ENCODE assay signal across 24 mouse cellular contexts in genomic region chr9:89924836-89925235, GRCm38 (mm10). TPM values are rescaled to one million over a fixed set of nuclear protein-coding genes. Genes with fewer than 3 reads are reported as not detected.
DNase-seq lines count a peak whose midpoint lies in the region; ATAC-seq lines count a peak whose summit lies in the region.
"Had no signal": no experiment of that assay in that cellular context is flagged by ENCODE, and none has a peak within 500 bp of the region (broad histone marks: within the 10 kb centered on the region; RNA-seq: fewer than 3 reads in every experiment).

No protein-coding gene starts in this region.

- no peak overlapping the region for H3K27ac ChIP-seq in heart, embryonic 10.5 days
- H3K27ac ChIP-seq in limb, embryonic 11.5 days (replicated peaks; ENCODE audit: low read depth, low read length) = no peak overlapping the region
- no peak overlapping the region for H3K27ac ChIP-seq in limb, embryonic 10.5 days
- H3K27ac ChIP-seq: heart, embryonic 13.5 days; hindbrain, embryonic 14.5 days; intestine, embryonic 15.5 days had no signal

- no peak for ATAC-seq in limb, embryonic 11.5 days (ENCODE audit: insufficient number of reproducible peaks, low FRiP score, low TSS enrichment, low read depth)
- ATAC-seq: activated CD4-positive, CD25-positive, alpha-beta regulatory T cell, adult 4 months; forebrain, embryonic 14.5 days; intestine, embryonic 15.5 days had no signal

- H3K4me1 ChIP-seq in heart, embryonic 10.5 days = no peaks in the 10 kb centered on the region
- H3K4me1 ChIP-seq in limb, embryonic 11.5 days (ENCODE audit: control insufficient read depth, insufficient read depth, low read length) = peaks cover 13% of the 10 kb centered on the region
- H3K4me1 ChIP-seq in limb, embryonic 10.5 days = peaks cover 30% of the 10 kb centered on the region
- H3K4me1 ChIP-seq: heart, embryonic 13.5 days; intestine, embryonic 15.5 days had no signal

- 93% methylated on average over 1 of the region's 1 CpGs for WGBS in heart, embryonic 10.5 days
- WGBS in limb, embryonic 11.5 days = 90% methylated on average over 1 of the region's 1 CpGs
- 100% methylated on average over 1 of the region's 1 CpGs for WGBS in limb, embryonic 10.5 days

- no peaks in the 10 kb centered on the region; the same call in 1 of the 2 replicates for H3K27me3 ChIP-seq in heart, embryonic 10.5 days (ENCODE audit: insufficient read depth, poor library complexity, severe bottlenecking)
- H3K27me3 ChIP-seq in limb, embryonic 11.5 days (ENCODE audit: control insufficient read depth, insufficient read depth, low read length) = no peaks in the 10 kb centered on the region
- 0 out of 2 replicates have a peak, but pooled peaks cover 6% of the 10 kb centered on the region for H3K27me3 ChIP-seq in limb, embryonic 10.5 days (ENCODE audit: low read depth, poor library complexity, severe bottlenecking)
- H3K27me3 ChIP-seq: intestine, embryonic 15.5 days had no signal

- no peak overlapping the region for H3K9ac ChIP-seq in limb, embryonic 11.5 days (ENCODE audit: low read length)
- H3K9ac ChIP-seq: heart, embryonic 13.5 days; hindbrain, embryonic 14.5 days; intestine, embryonic 15.5 days had no signal

- no peak overlapping the region for H3K4me2 ChIP-seq in limb, embryonic 11.5 days (ENCODE audit: low read depth, severe bottlenecking)
- H3K4me2 ChIP-seq: heart, embryonic 13.5 days; hindbrain, embryonic 14.5 days; intestine, embryonic 15.5 days had no signal

- H3K9me3 ChIP-seq in heart, embryonic 10.5 days = no peaks in the 10 kb centered on the region
- no peaks in the 10 kb centered on the region for H3K9me3 ChIP-seq in limb, embryonic 11.5 days (ENCODE audit: control insufficient read depth, low read length)
- no peaks in the 10 kb centered on the region for H3K9me3 ChIP-seq in limb, embryonic 10.5 days (replicated peaks)
- H3K9me3 ChIP-seq: intestine, embryonic 15.5 days had no signal

- no peak overlapping the region for H3K4me3 ChIP-seq in heart, embryonic 10.5 days
- no peak overlapping the region for H3K4me3 ChIP-seq in limb, embryonic 11.5 days (ENCODE audit: low read depth, low read length)
- no peak overlapping the region for H3K4me3 ChIP-seq in limb, embryonic 10.5 days
- H3K4me3 ChIP-seq: heart, embryonic 13.5 days; intestine, embryonic 15.5 days had no signal

- H3K36me3 ChIP-seq in heart, embryonic 10.5 days = no peaks in the 10 kb centered on the region
- H3K36me3 ChIP-seq in limb, embryonic 11.5 days (ENCODE audit: control insufficient read depth, insufficient read depth, low read length) = no peaks in the 10 kb centered on the region
- no peaks in the 10 kb centered on the region for H3K36me3 ChIP-seq in limb, embryonic 10.5 days
- H3K36me3 ChIP-seq: G1E; heart, embryonic 13.5 days; intestine, embryonic 15.5 days had no signal

- DNase-seq in heart, embryonic 10.5 days (ENCODE audit: low spot score) = peak; percentile 51
- DNase-seq in heart, adult 9 months (ENCODE audit: low spot score in 2 of 2) = no peak
- DNase-seq in limb, embryonic 11.5 days (ENCODE audit: low spot score) = peak; percentile 12
- DNase-seq in limb, embryonic 10.5 days (ENCODE audit: low spot score) = no peak
- DNase-seq in Muller cell, postnatal 12 days (ENCODE audit: inconsistent ontology term) = peak; percentile 71
- DNase-seq in fibroblast of lung, adult 2 months (ENCODE audit: low read depth) = peak; percentile 56
- no peak for DNase-seq in cerebellum, adult 9-11 months
- DNase-seq: adrenal gland, adult 8-10 months; adrenal gland, postnatal 25 days; B cell, adult 2 months; cerebellum, adult 11-12 months; cerebellum, adult 8-10 months; cerebellum, postnatal 14 days; gastrocnemius, postnatal 25 days; heart, postnatal 14 days; heart, postnatal 4 days had no signal

RNA-seq across cellular contexts. Expression of gene Rasgrf1, which starts 15.1 kb away (rescaled TPM):
- polyA plus RNA-seq in heart, embryonic 10.5 days (2016; fragmentation: Nextera tagmentation; extraction: Ambion mirVana) = 0.13 and 0.22 TPM in 2 replicates
- 0.08 and 0.14 TPM in 2 replicates for polyA plus RNA-seq in limb, embryonic 11.5 days (2014; fragmentation: Nextera tagmentation; extraction: Ambion mirVana)
- 0.16 TPM in 1 of 2 replicates, not detected in the other for polyA plus RNA-seq in limb, embryonic 10.5 days (2016; fragmentation: Nextera tagmentation; extraction: Ambion mirVana)
- polyA plus RNA-seq: activated CD4-positive, CD25-positive, alpha-beta regulatory T cell, adult 4 months; embryonic facial prominence, embryonic 11.5 days; forebrain, embryonic 11.5 days; G1E had no signal

Comparison
In these comparisons a context has a peak if more than half of its experiments do, and no peak if none do; other contexts are left out.
1. DNase-seq: peak in heart, embryonic 10.5 days (single experiment), limb, embryonic 11.5 days (single experiment), Muller cell, postnatal 12 days (single experiment) and fibroblast of lung, adult 2 months (single experiment); none in heart, adult 9 months (0 of 2), limb, embryonic 10.5 days (single experiment) and cerebellum, adult 9-11 months (single experiment).